Mouse (Mus musculus): ENCODE results near the gene Ccdc190.

- TF ChIP-seq POLR2A (IDR thresholded peaks at IDR 0.05; ENCODE audit: borderline replicate concordance, low read depth, low read length) (no peak), CTCF (IDR thresholded peaks at IDR 0.05; ENCODE audit: low read depth, low read length) (no peak)
Measured at GRCm38 (mm10) chr1:169917115-169917796, 11.2 kb upstream of the Ccdc190 start.
